Mouse (Mus musculus): Measurements from ENCODE around the gene Rnls.

DNA sequence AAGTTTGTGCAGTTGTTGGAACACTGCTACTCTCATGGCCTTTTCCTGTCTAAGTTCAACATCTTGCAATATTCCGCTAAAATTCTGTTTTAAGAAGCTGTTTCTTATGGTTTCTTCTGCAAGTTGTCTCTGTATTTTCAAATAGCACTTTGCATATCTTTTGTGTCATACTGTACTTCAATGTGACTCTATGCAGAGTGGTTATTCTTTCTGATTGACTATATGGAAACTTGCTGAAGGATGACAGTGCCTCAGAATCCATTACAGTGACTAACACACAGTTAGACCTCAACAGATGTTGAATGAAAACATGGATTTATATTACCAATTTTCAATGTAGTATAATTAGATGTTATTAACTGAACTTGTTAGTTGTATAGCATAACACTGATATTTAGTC is 232.9 kb downstream of the Rnls start:
- TF ChIP-seq CTCF (IDR thresholded peaks at IDR 0.05; ENCODE audit: borderline replicate concordance, insufficient read depth, low read length) = no peak
- no peak for TF ChIP-seq POLR2A (IDR thresholded peaks at IDR 0.05; ENCODE audit: low read depth, low read length)

Measured in embryonic fibroblast, embryonic 13.5 days (primary cell).